Mouse (Mus musculus): ENCODE data around the gene Arl8b. TPM values are rescaled to one million over a fixed set of nuclear protein-coding genes. Genes with fewer than 3 reads are reported as not detected.

Arl8b gene
- polyA plus RNA-seq, 1 experiment, result 41.2 TPM

DNA sequence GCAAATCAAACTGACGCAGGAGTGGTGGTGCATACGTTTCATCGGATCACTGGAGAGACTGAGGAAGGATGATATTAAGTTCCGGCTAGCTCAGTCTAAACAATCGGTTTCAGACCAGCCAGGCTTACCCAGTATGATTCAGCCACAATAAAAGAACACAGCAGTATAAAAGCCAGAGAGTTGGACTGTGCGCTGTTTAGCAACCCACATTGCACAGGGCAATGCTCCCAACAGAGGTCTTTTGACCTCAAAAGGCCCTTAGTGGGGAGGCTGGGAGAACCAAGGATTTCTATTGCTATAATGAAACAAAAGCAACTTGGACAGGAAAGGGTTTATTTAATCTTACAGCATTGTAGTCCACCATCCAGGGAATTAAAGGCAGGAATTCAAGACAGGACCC is 9.4 kb upstream of the Arl8b start:
- H3K27me3 ChIP-seq (ENCODE audit: control insufficient read depth, insufficient read depth, insufficient read length), result peaks cover 7% of the 10 kb centered on the region
- no peak overlapping the region for H3ac ChIP-seq (ENCODE audit: control insufficient read depth, insufficient read length)

DNA sequence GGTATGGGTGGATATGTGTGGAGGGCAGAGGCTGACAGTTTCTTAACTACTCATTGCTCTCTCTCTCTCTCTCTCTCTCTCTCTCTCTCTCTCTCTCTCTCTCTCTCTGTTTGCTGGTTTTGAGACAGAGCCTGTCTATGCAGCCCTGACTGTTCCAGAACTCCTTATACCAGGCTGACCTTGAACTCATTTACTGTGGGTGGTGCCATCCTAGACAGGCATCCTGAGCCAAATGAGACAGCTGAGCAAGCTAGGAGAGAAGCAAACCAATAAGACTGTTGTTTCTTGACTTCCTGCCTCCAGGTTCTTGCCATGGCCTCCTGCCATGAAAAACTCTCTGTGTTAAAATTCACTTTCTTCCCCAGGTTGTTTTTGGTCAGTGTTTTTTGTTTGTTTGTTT is 6.6 kb upstream of the Arl8b start:
- Histone ChIP-seq H3K4me3 (no peak overlapping the region), H3K36me3 (ENCODE audit: control insufficient read depth, insufficient read depth) (no peaks in the 10 kb centered on the region), H3K27me3 (ENCODE audit: control insufficient read depth, insufficient read depth, insufficient read length) (no peaks in the 10 kb centered on the region), H3K79me2 (ENCODE audit: control insufficient read depth, insufficient read depth) (no peaks in the 10 kb centered on the region), H3K4me2 (ENCODE audit: low read depth) (no peak overlapping the region), H3ac (ENCODE audit: control insufficient read depth, insufficient read length) (no peak overlapping the region)
- TF ChIP-seq MYOG (IDR thresholded peaks at IDR 0.05; ENCODE audit: control insufficient read depth in 1 of 3, insufficient read depth in 1 of 3, insufficient read length in 2 of 3, low read depth in 2 of 3) (no peak), MAX (IDR thresholded peaks at IDR 0.05; ENCODE audit: low read depth) (no peak), TCF3 (IDR thresholded peaks at IDR 0.05; ENCODE audit: insufficient read length, low read depth) (no peak), E2F4 (IDR thresholded peaks at IDR 0.05; ENCODE audit: insufficient read depth) (no peak), POLR2AphosphoS2 (IDR thresholded peaks at IDR 0.05; ENCODE audit: insufficient read length, low read depth) (no peak), REST (IDR thresholded peaks at IDR 0.05; ENCODE audit: insufficient read depth, insufficient read length) (no peak), USF1 (IDR thresholded peaks at IDR 0.05; ENCODE audit: low read depth) (no peak), POLR2A (IDR thresholded peaks at IDR 0.05; ENCODE audit: insufficient read length, low read depth) (no peak), TCF12 (IDR thresholded peaks at IDR 0.05; ENCODE audit: insufficient read depth, poor library complexity, severe bottlenecking) (no peak), MYOD1 (IDR thresholded peaks at IDR 0.05; ENCODE audit: control insufficient read depth in 1 of 3, insufficient read length in 2 of 3, low read depth in 2 of 3) (no peak), SRF (IDR thresholded peaks at IDR 0.05; ENCODE audit: control insufficient read depth, insufficient read length, low read depth) (no peak), CEBPB (IDR thresholded peaks at IDR 0.05; ENCODE audit: insufficient read depth, poor library complexity, severe bottlenecking) (no peak)

More for the DNA sequence above, 9.4 kb upstream of the Arl8b start:
- no peak overlapping the region for H3K4me2 ChIP-seq (ENCODE audit: low read depth)
- H3K36me3 ChIP-seq (ENCODE audit: control insufficient read depth, insufficient read depth), result no peaks in the 10 kb centered on the region
- H3K4me3 ChIP-seq, result no peak overlapping the region
- H3K79me2 ChIP-seq (ENCODE audit: control insufficient read depth, insufficient read depth), result no peaks in the 10 kb centered on the region
- TF ChIP-seq REST (IDR thresholded peaks at IDR 0.05; ENCODE audit: insufficient read depth, insufficient read length), result no peak
- TF ChIP-seq SRF (IDR thresholded peaks at IDR 0.05; ENCODE audit: control insufficient read depth, insufficient read length, low read depth), result no peak
- no peak for TF ChIP-seq MYOD1 (IDR thresholded peaks at IDR 0.05; ENCODE audit: control insufficient read depth in 1 of 3, insufficient read length in 2 of 3, low read depth in 2 of 3)
- no peak for TF ChIP-seq TCF3 (IDR thresholded peaks at IDR 0.05; ENCODE audit: insufficient read length, low read depth)

DNA sequence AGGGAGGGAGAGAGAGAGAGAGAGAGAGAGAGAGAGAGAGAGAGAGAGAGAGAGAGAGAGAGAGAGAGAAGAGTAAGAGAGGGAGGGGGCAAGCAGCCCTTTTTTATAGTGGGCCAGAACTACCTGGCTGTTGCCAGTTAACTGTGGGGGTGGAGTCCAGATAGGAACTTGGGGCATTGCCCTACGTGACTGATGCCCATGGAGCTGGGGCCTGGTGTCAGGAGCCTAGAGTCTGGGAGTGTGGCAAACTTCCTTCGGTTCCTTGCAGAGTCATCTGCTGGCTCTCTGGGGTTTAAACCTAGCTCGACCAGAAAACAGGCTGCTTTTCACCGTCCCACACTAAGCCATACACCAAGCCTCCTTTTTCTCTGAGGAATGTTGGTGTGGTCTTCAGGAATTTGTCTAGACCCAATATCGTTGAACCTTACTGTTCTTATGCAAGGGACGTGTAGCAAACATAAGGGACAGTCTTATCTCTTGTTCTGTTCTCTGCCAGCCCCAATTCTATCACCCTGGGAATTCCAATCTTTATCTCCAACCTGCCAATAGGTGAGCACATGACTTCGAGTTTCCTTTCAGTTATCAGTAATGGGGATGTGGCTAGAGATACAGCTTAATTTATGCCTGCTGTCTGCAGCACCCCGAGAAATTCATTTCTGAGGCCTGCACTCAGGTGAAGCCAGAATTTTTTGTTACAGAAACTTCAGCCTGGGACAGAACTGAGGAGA is 5.2 kb upstream of the Arl8b start:
- no peaks in the 10 kb centered on the region for H3K79me2 ChIP-seq (ENCODE audit: control insufficient read depth, insufficient read depth)
- no peaks in the 10 kb centered on the region for H3K36me3 ChIP-seq (ENCODE audit: control insufficient read depth, insufficient read depth)
- H3ac ChIP-seq (ENCODE audit: control insufficient read depth, insufficient read length), result no peak overlapping the region
- no peak overlapping the region for H3K4me2 ChIP-seq (ENCODE audit: low read depth)
- no peak overlapping the region for H3K4me3 ChIP-seq
- H3K27me3 ChIP-seq (ENCODE audit: control insufficient read depth, insufficient read depth, insufficient read length), result no peaks in the 10 kb centered on the region
- TF ChIP-seq TCF3 (IDR thresholded peaks at IDR 0.05; ENCODE audit: insufficient read length, low read depth) (no peak), REST (IDR thresholded peaks at IDR 0.05; ENCODE audit: insufficient read depth, insufficient read length) (no peak)

DNA sequence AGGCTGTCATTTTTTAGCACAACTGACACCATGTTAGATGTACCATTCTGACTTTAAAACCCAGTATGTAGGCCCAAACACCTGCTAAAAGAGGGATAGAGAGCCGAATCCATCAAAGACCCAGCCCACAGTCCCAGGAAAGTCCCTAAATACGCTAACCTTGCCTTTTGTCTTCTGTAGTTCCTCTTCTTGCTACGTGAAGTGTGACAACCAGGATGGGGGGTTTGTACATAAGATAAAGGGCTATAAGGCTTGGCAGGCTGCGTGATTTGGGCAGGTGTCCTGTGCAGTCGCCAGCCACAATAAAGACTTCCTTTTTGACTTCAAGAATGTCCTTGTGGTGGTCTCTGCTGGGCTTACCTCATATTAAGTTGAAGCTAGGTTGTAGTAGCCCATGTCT is 4.5 kb upstream of the Arl8b start:
- H3K36me3 ChIP-seq (ENCODE audit: control insufficient read depth, insufficient read depth), result no peaks in the 10 kb centered on the region
- H3K4me2 ChIP-seq (ENCODE audit: low read depth), result no peak overlapping the region
- H3K27me3 ChIP-seq (ENCODE audit: control insufficient read depth, insufficient read depth, insufficient read length), result no peaks in the 10 kb centered on the region
- no peak overlapping the region for H3K4me3 ChIP-seq
- H3K79me2 ChIP-seq (ENCODE audit: control insufficient read depth, insufficient read depth), result peaks cover 4% of the 10 kb centered on the region
- TF ChIP-seq USF1 (IDR thresholded peaks at IDR 0.05; ENCODE audit: low read depth) (no peak), MYOD1 (IDR thresholded peaks at IDR 0.05; ENCODE audit: control insufficient read depth in 1 of 3, insufficient read length in 2 of 3, low read depth in 2 of 3) (no peak), E2F4 (IDR thresholded peaks at IDR 0.05; ENCODE audit: insufficient read depth) (no peak), MAX (IDR thresholded peaks at IDR 0.05; ENCODE audit: low read depth) (no peak), TCF3 (IDR thresholded peaks at IDR 0.05; ENCODE audit: insufficient read length, low read depth) (no peak), SRF (IDR thresholded peaks at IDR 0.05; ENCODE audit: control insufficient read depth, insufficient read length, low read depth) (no peak), MYOG (IDR thresholded peaks at IDR 0.05; ENCODE audit: control insufficient read depth in 1 of 3, insufficient read depth in 1 of 3, insufficient read length in 2 of 3, low read depth in 2 of 3) (no peak), TCF12 (IDR thresholded peaks at IDR 0.05; ENCODE audit: insufficient read depth, poor library complexity, severe bottlenecking) (no peak), POLR2AphosphoS2 (IDR thresholded peaks at IDR 0.05; ENCODE audit: insufficient read length, low read depth) (no peak), CEBPB (IDR thresholded peaks at IDR 0.05; ENCODE audit: insufficient read depth, poor library complexity, severe bottlenecking) (no peak), REST (IDR thresholded peaks at IDR 0.05; ENCODE audit: insufficient read depth, insufficient read length) (no peak), POLR2A (IDR thresholded peaks at IDR 0.05; ENCODE audit: insufficient read length, low read depth) (no peak)
- no peak overlapping the region for H3ac ChIP-seq (ENCODE audit: control insufficient read depth, insufficient read length)

DNA sequence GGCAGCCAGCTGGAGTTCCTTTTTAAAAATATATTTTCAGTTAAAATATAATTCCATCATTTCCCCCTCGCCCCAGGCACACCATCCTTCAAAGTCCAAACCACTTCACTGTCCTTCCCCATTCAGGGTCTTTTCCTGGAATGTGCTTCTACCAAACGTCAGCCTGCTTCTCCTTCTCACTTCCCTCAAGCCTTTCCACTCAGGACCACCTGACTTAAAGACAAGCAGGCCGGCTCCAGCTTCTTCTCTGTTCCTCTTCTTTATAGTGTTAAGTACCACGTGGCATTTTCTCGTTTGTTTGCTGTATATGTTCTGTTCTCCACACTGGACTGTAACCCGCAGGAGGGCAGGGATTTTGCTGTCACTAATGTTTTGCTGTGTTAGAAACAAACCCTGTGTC is 1.0 kb upstream of the Arl8b start:
- Histone ChIP-seq H3K79me2 (ENCODE audit: control insufficient read depth, insufficient read depth) (peaks cover 39% of the 10 kb centered on the region), H3K4me2 (ENCODE audit: low read depth) (no peak overlapping the region), H3K27me3 (ENCODE audit: control insufficient read depth, insufficient read depth, insufficient read length) (no peaks in the 10 kb centered on the region), H3ac (ENCODE audit: control insufficient read depth, insufficient read length) (no peak overlapping the region), H3K36me3 (ENCODE audit: control insufficient read depth, insufficient read depth) (no peaks in the 10 kb centered on the region), H3K4me3 (no peak overlapping the region)
- TF ChIP-seq POLR2AphosphoS2 (IDR thresholded peaks at IDR 0.05; ENCODE audit: insufficient read length, low read depth) (no peak), REST (IDR thresholded peaks at IDR 0.05; ENCODE audit: insufficient read depth, insufficient read length) (no peak), USF1 (IDR thresholded peaks at IDR 0.05; ENCODE audit: low read depth) (no peak), SRF (IDR thresholded peaks at IDR 0.05; ENCODE audit: control insufficient read depth, insufficient read length, low read depth) (no peak), POLR2A (IDR thresholded peaks at IDR 0.05; ENCODE audit: insufficient read length, low read depth) (no peak), TCF3 (IDR thresholded peaks at IDR 0.05; ENCODE audit: insufficient read length, low read depth) (no peak)

All from myocyte (in vitro differentiated cells).